23 mouse cellular contexts compared by ENCODE assay signal in genomic region chr9:68356078-68356477, GRCm38 (mm10).
A peak's percentile ranks its signal among the peaks of the same experiment; 100 is the strongest.
DNase-seq lines count a peak whose midpoint lies in the region; ATAC-seq and TF ChIP-seq lines count a peak whose summit lies in the region.
"Had no signal": no experiment of that assay in that cellular context is flagged by ENCODE, and none has a peak within 500 bp of the region (broad histone marks: within the 10 kb centered on the region; RNA-seq: fewer than 3 reads in every experiment).

No protein-coding gene starts in this region.

- H3K4me3 ChIP-seq in lung, embryonic 14.5 days (ENCODE audit: low read depth, low read length): no peak overlapping the region
- H3K4me3 ChIP-seq: embryonic facial prominence, embryonic 12.5 days; erythroblast, embryonic 14.5 days; forebrain, embryonic 12.5 days; heart, embryonic 15.5 days; hindbrain, embryonic 12.5 days; kidney, embryonic 15.5 days; midbrain, embryonic 12.5 days had no signal

- H3K9ac ChIP-seq in lung, embryonic 14.5 days: no peak overlapping the region
- H3K9ac ChIP-seq: embryonic facial prominence, embryonic 12.5 days; forebrain, embryonic 12.5 days; heart, embryonic 15.5 days; hindbrain, embryonic 12.5 days; kidney, embryonic 15.5 days; liver, embryonic 14.5 days; midbrain, embryonic 12.5 days had no signal

- ATAC-seq in lung, embryonic 14.5 days (ENCODE audit: insufficient read depth): no peak
- ATAC-seq: activated CD4-positive, CD25-positive, alpha-beta regulatory T cell, adult 4 months; intestine, postnatal 0 days had no signal

- no peak for TF ChIP-seq CTCF in lung, embryonic 14.5 days (IDR thresholded peaks at IDR 0.05; ENCODE audit: low read depth)

- H3K9me3 ChIP-seq in lung, embryonic 14.5 days (ENCODE audit: low read depth, low read length): no peaks in the 10 kb centered on the region
- H3K9me3 ChIP-seq: embryonic facial prominence, embryonic 12.5 days; forebrain, embryonic 12.5 days; heart, embryonic 15.5 days; hindbrain, embryonic 12.5 days; kidney, embryonic 15.5 days; midbrain, embryonic 12.5 days had no signal

- no peaks in the 10 kb centered on the region for H3K4me1 ChIP-seq in lung, embryonic 14.5 days (ENCODE audit: insufficient read depth)
- H3K4me1 ChIP-seq: embryonic facial prominence, embryonic 12.5 days; forebrain, embryonic 12.5 days; hindbrain, embryonic 12.5 days; kidney, embryonic 15.5 days; midbrain, embryonic 12.5 days had no signal

- 53% methylated on average over 4 of the region's 4 CpGs for WGBS in lung, embryonic 14.5 days

- no peaks in the 10 kb centered on the region for H3K27me3 ChIP-seq in lung, embryonic 14.5 days (ENCODE audit: insufficient read depth, low read length)
- H3K27me3 ChIP-seq: embryonic facial prominence, embryonic 12.5 days; forebrain, embryonic 12.5 days; heart, embryonic 15.5 days; hindbrain, embryonic 12.5 days; kidney, embryonic 15.5 days; midbrain, embryonic 12.5 days had no signal

- no peaks in the 10 kb centered on the region for H3K36me3 ChIP-seq in lung, embryonic 14.5 days (ENCODE audit: insufficient read depth)
- H3K36me3 ChIP-seq: embryonic facial prominence, embryonic 12.5 days; forebrain, embryonic 12.5 days; heart, embryonic 15.5 days; hindbrain, embryonic 12.5 days; kidney, embryonic 15.5 days; midbrain, embryonic 12.5 days had no signal

- DNase-seq in gastrocnemius, adult 18-20 months (ENCODE audit: low spot score): peak; percentile 15
- no peak for DNase-seq in gastrocnemius, postnatal 10 days
- peak; percentile 4 for DNase-seq in lung, embryonic 14.5 days
- DNase-seq in lung, postnatal 4 days: no peak
- DNase-seq in heart, adult 8-10 months (ENCODE audit: low spot score): peak; percentile 66
- DNase-seq in heart, postnatal 36 days: peak; percentile 7 to 27
- DNase-seq in left cerebral cortex, adult 11 months (ENCODE audit: low spot score): no peak
- DNase-seq in natural killer cell, adult 2 months (ENCODE audit: low spot score in 2 of 2): no peak
- DNase-seq: adrenal gland, adult 8-10 months; cerebellum, adult 8-10 months; kidney, postnatal 4 days; right cerebral cortex, postnatal 14 days; thymus, postnatal 14 days had no signal

- intact Hi-C loops in heart, postnatal 36 days (cut with DNase I): loop anchor here (5.0 to 10.0 kb wide), 2 partner anchors 46 to 359 kb away; no protein-coding TSS in a partner anchor

- H3K4me2 ChIP-seq in lung, embryonic 14.5 days: no peak overlapping the region
- H3K4me2 ChIP-seq: embryonic facial prominence, embryonic 12.5 days; forebrain, embryonic 12.5 days; heart, embryonic 15.5 days; hindbrain, embryonic 12.5 days; kidney, embryonic 15.5 days; midbrain, embryonic 12.5 days had no signal

- no peak overlapping the region for H3K27ac ChIP-seq in lung, embryonic 14.5 days (ENCODE audit: low read depth)
- H3K27ac ChIP-seq: embryonic facial prominence, embryonic 12.5 days; forebrain, embryonic 12.5 days; heart, embryonic 15.5 days; hindbrain, embryonic 12.5 days; kidney, embryonic 15.5 days; liver, embryonic 14.5 days; midbrain, embryonic 12.5 days had no signal

Comparison
In these comparisons a context has a peak if more than half of its experiments do, and no peak if none do; other contexts are left out.
1. DNase-seq: peak in gastrocnemius, adult 18-20 months (single experiment), lung, embryonic 14.5 days (single experiment), heart, adult 8-10 months (single experiment) and heart, postnatal 36 days (2 of 2); none in gastrocnemius, postnatal 10 days (single experiment), lung, postnatal 4 days (0 of 2), left cerebral cortex, adult 11 months (single experiment) and natural killer cell, adult 2 months (0 of 2).